8 mouse cellular contexts compared by ENCODE assay signal in genomic region chr7:120865832-120866231, GRCm38 (mm10). TPM values are rescaled to one million over a fixed set of nuclear protein-coding genes. Genes with fewer than 3 reads are reported as not detected.
A peak's percentile ranks its signal among the peaks of the same experiment; 100 is the strongest.
DNase-seq lines count a peak whose midpoint lies in the region; ATAC-seq lines count a peak whose summit lies in the region.

No protein-coding gene starts in this region.

- DNase-seq in 416B (ENCODE audit: low read depth) = peak; percentile 71
- DNase-seq in adrenal gland, adult 2 months = peak; percentile 81
- peak; percentile 97 for DNase-seq in heart, adult 11 months
- DNase-seq in yolk sac, embryonic 10.5 days (ENCODE audit: low spot score) = peak; percentile 52
- DNase-seq in cerebellum, adult 11-12 months = no peak
- DNase-seq in left cerebral cortex, postnatal 14 days (ENCODE audit: low spot score in 2 of 2) = no peak

- peak; percentile 41 for ATAC-seq in intestine, embryonic 16.5 days
- ATAC-seq in megakaryocyte, adult 5-6 weeks (ENCODE audit: poor library complexity, severe bottlenecking) = peak; percentile 28

- H3K4me2 ChIP-seq in intestine, embryonic 16.5 days (ENCODE audit: low read depth, low read length) = no peak overlapping the region

- H3K4me1 ChIP-seq in intestine, embryonic 16.5 days (ENCODE audit: control insufficient read depth, insufficient read depth, low read length) = peaks cover 92% of the 10 kb centered on the region

- no peaks in the 10 kb centered on the region for H3K27me3 ChIP-seq in intestine, embryonic 16.5 days (replicated peaks; ENCODE audit: control insufficient read depth, insufficient read depth, low read length)

- no peak overlapping the region for H3K4me3 ChIP-seq in intestine, embryonic 16.5 days (ENCODE audit: low read length)

- peak overlapping the region; percentile 44 for H3K9ac ChIP-seq in intestine, embryonic 16.5 days (ENCODE audit: low read depth, low read length)

- H3K36me3 ChIP-seq in intestine, embryonic 16.5 days (ENCODE audit: control insufficient read depth, insufficient read depth, low read length) = no peaks in the 10 kb centered on the region

- H3K27ac ChIP-seq in intestine, embryonic 16.5 days (ENCODE audit: low read length) = peak overlapping the region; percentile 97

- 48% methylated on average over 4 of the region's 4 CpGs for WGBS in intestine, embryonic 16.5 days

- intact Hi-C loops in left cerebral cortex, postnatal 14 days (cut with DNase I) = no loop called here

- no peaks in the 10 kb centered on the region for H3K9me3 ChIP-seq in intestine, embryonic 16.5 days (ENCODE audit: control insufficient read depth, low read length)

RNA-seq across cellular contexts. Expression of gene Eef2k, which starts 23.2 kb away (rescaled TPM):
- 10 to 100 TPM; 28.3 to 37.6 TPM for total RNA-seq in adrenal gland, adult 2 months (2021)
- polyA plus RNA-seq in adrenal gland, adult 2 months (2012; rRNA removed) = 16.6 and 17.1 TPM in 2 replicates
- polyA plus RNA-seq in intestine, embryonic 16.5 days (2015; fragmentation: Nextera tagmentation; extraction: Ambion mirVana) = 54.1 and 59.6 TPM in 2 replicates
- total RNA-seq in megakaryocyte, adult 5-6 weeks (2015) = 7.5 and 11.1 TPM in 2 replicates
- 23.5 and 26.1 TPM in 2 replicates for total RNA-seq in megakaryocyte, adult 5-6 weeks (2017)
- 10 to 100 TPM; 31.6 to 42.9 TPM for total RNA-seq in left cerebral cortex, postnatal 14 days (2021)

RNA-seq across cellular contexts. Expression of gene Polr3e, which starts 51.7 kb away (rescaled TPM):
- 10 to 100 TPM; 22.5 to 23.0 TPM for total RNA-seq in adrenal gland, adult 2 months (2021)
- polyA plus RNA-seq in adrenal gland, adult 2 months (2012; rRNA removed) = 15.1 and 15.5 TPM in 2 replicates
- 37.5 and 37.9 TPM in 2 replicates for polyA plus RNA-seq in intestine, embryonic 16.5 days (2015; fragmentation: Nextera tagmentation; extraction: Ambion mirVana)
- 4.6 and 5.3 TPM in 2 replicates for total RNA-seq in megakaryocyte, adult 5-6 weeks (2015)
- 9.8 and 11.6 TPM in 2 replicates for total RNA-seq in megakaryocyte, adult 5-6 weeks (2017)
- 10 to 100 TPM; 30.4 to 30.9 TPM for total RNA-seq in left cerebral cortex, postnatal 14 days (2021)

RNA-seq across cellular contexts. Expression of gene Gm5737, which starts 53.7 kb away (rescaled TPM):
- not detected for total RNA-seq in adrenal gland, adult 2 months (2021)
- not detected in 2 replicates for polyA plus RNA-seq in adrenal gland, adult 2 months (2012; rRNA removed)
- polyA plus RNA-seq in intestine, embryonic 16.5 days (2015; fragmentation: Nextera tagmentation; extraction: Ambion mirVana) = not detected in 2 replicates
- not detected in 2 replicates for total RNA-seq in megakaryocyte, adult 5-6 weeks (2015)
- not detected in 2 replicates for total RNA-seq in megakaryocyte, adult 5-6 weeks (2017)
- under 1 TPM in 1 of 2 experiments, not detected in 1; 0.25 TPM for total RNA-seq in left cerebral cortex, postnatal 14 days (2021)

Comparison
In these comparisons a context has a peak if more than half of its experiments do, and no peak if none do; other contexts are left out.
1. DNase-seq: peak in 416B (single experiment), adrenal gland, adult 2 months (single experiment), heart, adult 11 months (single experiment) and yolk sac, embryonic 10.5 days (single experiment); none in cerebellum, adult 11-12 months (single experiment) and left cerebral cortex, postnatal 14 days (0 of 2).